Mouse (Mus musculus): ENCODE results near the gene Stag1.

DNA sequence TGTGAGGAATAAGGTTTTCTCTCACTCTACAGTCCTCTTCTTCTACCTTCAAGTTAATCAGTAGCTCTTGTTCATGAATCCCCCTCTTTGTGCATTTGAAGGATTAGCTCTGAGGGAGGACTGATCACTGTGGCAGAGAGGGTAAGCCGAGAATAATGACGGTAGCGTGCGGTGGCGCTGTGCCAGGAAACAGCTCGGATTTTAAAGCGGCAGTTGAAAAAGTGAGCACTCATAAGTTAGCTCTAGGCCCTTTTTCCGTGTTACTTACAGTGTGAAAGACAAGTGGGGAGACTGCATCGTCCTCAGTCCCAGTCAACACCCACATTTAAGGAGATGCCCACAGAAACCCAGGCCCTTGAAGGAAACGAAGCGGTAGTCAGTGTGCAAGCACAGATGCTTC lies 19.3 kb downstream of the Stag1 start:
- TF ChIP-seq POLR2A (IDR thresholded peaks at IDR 0.05; ENCODE audit: insufficient read depth, low read depth, low read length) (no peak), CTCF (IDR thresholded peaks at IDR 0.05; ENCODE audit: insufficient read depth, low read depth, low read length) (no peak)

Measured in olfactory bulb, adult 2 months (tissue).